In the genomic region with DNA sequence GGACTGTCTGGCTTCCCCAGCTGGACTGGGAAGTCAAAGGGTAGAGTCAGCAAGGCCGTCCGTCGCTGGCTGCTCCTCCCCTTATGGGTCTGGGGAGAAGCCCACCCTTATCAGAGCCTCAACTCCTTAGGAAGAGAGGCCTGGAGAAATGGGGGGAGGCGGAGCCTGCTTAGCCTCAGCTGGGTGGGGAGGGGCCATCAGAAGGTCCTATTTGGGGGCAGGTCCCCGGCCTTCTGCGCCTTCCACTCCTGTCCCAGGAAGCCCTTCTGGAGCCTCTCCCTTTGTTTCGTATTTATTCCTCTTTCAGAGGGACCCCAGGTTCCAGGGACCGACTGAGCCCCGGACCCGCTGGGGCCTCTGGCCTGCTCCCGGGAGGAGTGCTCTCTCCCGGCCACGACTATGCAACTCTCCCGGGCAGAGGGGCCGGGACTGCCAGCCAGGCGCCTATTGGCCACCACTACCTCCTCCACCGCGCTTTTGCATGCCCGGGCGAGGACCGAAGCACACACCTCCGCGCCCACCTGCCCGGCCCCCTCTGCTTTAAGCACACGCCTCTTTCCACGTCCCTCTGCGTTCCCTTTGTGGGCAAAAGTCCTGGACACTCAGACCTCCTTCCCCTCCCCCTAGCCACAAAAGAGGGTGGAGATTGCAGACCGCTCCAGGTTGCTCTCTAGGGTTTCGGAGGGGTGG, we compare ENCODE assay signal across 11 mouse cellular contexts. TPM values are rescaled to one million over a fixed set of nuclear protein-coding genes. Genes with fewer than 3 reads are reported as not detected.
DNase-seq lines count a peak whose midpoint lies in the region; ATAC-seq lines count a peak whose summit lies in the region.
"Had no signal": no experiment of that assay in that cellular context is flagged by ENCODE, and none has a peak within 500 bp of the region (broad histone marks: within the 10 kb centered on the region; RNA-seq: fewer than 3 reads in every experiment).

No protein-coding gene starts in this region.

- H3K4me3 ChIP-seq in heart, embryonic 14.5 days (ENCODE audit: control insufficient read depth in 1 of 2, insufficient read depth in 1 of 2, low read depth in 1 of 2, low read length in 2 of 2), result peak overlapping the region; percentile 5 to 17; a peak in 1 of 4 replicates
- no peak overlapping the region for H3K4me3 ChIP-seq in forebrain, embryonic 13.5 days
- H3K4me3 ChIP-seq in liver, embryonic 13.5 days (replicated peaks), result no peak overlapping the region

- 3% methylated on average over 29 of the region's 29 CpGs for WGBS in heart, embryonic 14.5 days
- WGBS in forebrain, embryonic 13.5 days, result 5% methylated on average over 29 of the region's 29 CpGs
- 7% methylated on average over 29 of the region's 29 CpGs for WGBS in liver, embryonic 13.5 days (ENCODE audit: insufficient replicate concordance)

- H3K4me2 ChIP-seq in heart, embryonic 14.5 days (ENCODE audit: low read length), result peak overlapping the region; percentile 52
- peak overlapping the region; percentile 21 for H3K4me2 ChIP-seq in forebrain, embryonic 13.5 days
- H3K4me2 ChIP-seq in liver, embryonic 13.5 days, result 0 out of 2 replicates have a peak overlapping the region, but pooled peaks have one; percentile 17

- DNase-seq in heart, postnatal 14 days, result no peak
- DNase-seq in ES-CJ7 (ENCODE audit: low read depth, low spot score), result peak; percentile 95
- no peak for DNase-seq in liver, embryonic 13.5 days
- no peak for DNase-seq in left cerebral cortex, adult 8-10 months (ENCODE audit: low spot score in 2 of 2)
- DNase-seq in thymus, postnatal 10 days (ENCODE audit: low spot score in 2 of 2), result no peak
- DNase-seq in left cerebral cortex, adult 11 months (ENCODE audit: low spot score), result no peak
- DNase-seq: adrenal gland, postnatal 36 days; layer of hippocampus, postnatal 36 days; thymus, postnatal 14 days had no signal

- H3K9me3 ChIP-seq in heart, embryonic 14.5 days (ENCODE audit: control insufficient read depth, low read length), result no peaks in the 10 kb centered on the region
- no peaks in the 10 kb centered on the region for H3K9me3 ChIP-seq in forebrain, embryonic 13.5 days (replicated peaks)
- no peaks in the 10 kb centered on the region for H3K9me3 ChIP-seq in liver, embryonic 13.5 days (replicated peaks)

- intact Hi-C loops in heart, postnatal 14 days (cut with DNase I), result no loop called here

- ATAC-seq in heart, embryonic 14.5 days (ENCODE audit: insufficient number of reproducible peaks, insufficient read depth, low FRiP score, low read depth), result no peak
- ATAC-seq in forebrain, embryonic 13.5 days, result 0 out of 2 replicates have a peak, but pooled peaks have one; percentile 6
- ATAC-seq in liver, embryonic 13.5 days (ENCODE audit: low read depth), result no peak

- H3K27ac ChIP-seq in heart, embryonic 14.5 days (replicated peaks in 1 of 2; ENCODE audit: control insufficient read depth in 1 of 2, insufficient read depth in 1 of 2, low read depth in 2 of 2, low read length in 2 of 2), result no peak overlapping the region
- peak overlapping the region; percentile 20; the same call in 1 of the 2 replicates for H3K27ac ChIP-seq in forebrain, embryonic 13.5 days
- no peak overlapping the region for H3K27ac ChIP-seq in liver, embryonic 13.5 days

- H3K4me1 ChIP-seq in heart, embryonic 14.5 days (ENCODE audit: control insufficient read depth in 2 of 2, insufficient read depth in 2 of 2, low read length in 2 of 2), result peaks cover 0 to 14% of the 10 kb centered on the region in 2 experiments; a peak in 3 of 4 replicates
- H3K4me1 ChIP-seq in forebrain, embryonic 13.5 days, result peaks cover 58% of the 10 kb centered on the region
- peaks cover 12% of the 10 kb centered on the region for H3K4me1 ChIP-seq in liver, embryonic 13.5 days (replicated peaks)

- peaks cover 66% of the 10 kb centered on the region for H3K27me3 ChIP-seq in heart, embryonic 14.5 days (ENCODE audit: control insufficient read depth, insufficient read depth, low read length)
- H3K27me3 ChIP-seq in forebrain, embryonic 13.5 days, result peaks cover 40% of the 10 kb centered on the region
- peaks cover 95% of the 10 kb centered on the region for H3K27me3 ChIP-seq in liver, embryonic 13.5 days

- no peak overlapping the region for H3K9ac ChIP-seq in heart, embryonic 14.5 days (ENCODE audit: low read length)
- H3K9ac ChIP-seq in forebrain, embryonic 13.5 days, result peak overlapping the region; percentile 31; the same call in 1 of the 2 replicates
- H3K9ac ChIP-seq in liver, embryonic 13.5 days, result no peak overlapping the region

- no peaks in the 10 kb centered on the region for H3K36me3 ChIP-seq in heart, embryonic 14.5 days (ENCODE audit: control insufficient read depth, insufficient read depth, low read length)
- H3K36me3 ChIP-seq in forebrain, embryonic 13.5 days (ENCODE audit: poor library complexity, severe bottlenecking), result peaks cover 25% of the 10 kb centered on the region
- no peaks in the 10 kb centered on the region for H3K36me3 ChIP-seq in liver, embryonic 13.5 days

RNA-seq across cellular contexts. Expression of a gene that starts 10.3 kb away (rescaled TPM):
- polyA plus RNA-seq in heart, embryonic 14.5 days (2014; fragmentation: Nextera tagmentation; extraction: Ambion mirVana), result 5.7 and 6.1 TPM in 2 replicates
- 10 to 100 TPM in 1 of 2 experiments, 1 to 10 TPM in 1; 9.8 to 11.9 TPM for total RNA-seq in heart, postnatal 14 days (2021)
- 10.3 and 10.7 TPM in 2 replicates for polyA plus RNA-seq in forebrain, embryonic 13.5 days (2015; fragmentation: Nextera tagmentation; extraction: Ambion mirVana)
- polyA plus RNA-seq in liver, embryonic 13.5 days (2015; fragmentation: Nextera tagmentation; extraction: Ambion mirVana), result 17.2 and 17.9 TPM in 2 replicates
- 100 to 1,000 TPM in 1 of 4 experiments, 10 to 100 TPM in 3; 84.6 to 103 (median 91.5) TPM for total RNA-seq in left cerebral cortex, adult 8-10 months (2022)

RNA-seq across cellular contexts. Expression of a gene that starts 13.7 kb away (rescaled TPM):
- not detected in 2 replicates for polyA plus RNA-seq in heart, embryonic 14.5 days (2014; fragmentation: Nextera tagmentation; extraction: Ambion mirVana)
- total RNA-seq in heart, postnatal 14 days (2021), result not detected
- 17.5 and 19.9 TPM in 2 replicates for polyA plus RNA-seq in forebrain, embryonic 13.5 days (2015; fragmentation: Nextera tagmentation; extraction: Ambion mirVana)
- not detected in 2 replicates for polyA plus RNA-seq in liver, embryonic 13.5 days (2015; fragmentation: Nextera tagmentation; extraction: Ambion mirVana)
- 10 to 100 TPM; 17.9 to 22.5 (median 20.4) TPM for total RNA-seq in left cerebral cortex, adult 8-10 months (2022)

RNA-seq across cellular contexts. Expression of a gene that starts 48.4 kb away (rescaled TPM):
- 16.0 and 19.5 TPM in 2 replicates for polyA plus RNA-seq in heart, embryonic 14.5 days (2014; fragmentation: Nextera tagmentation; extraction: Ambion mirVana)
- 10 to 100 TPM; 40.0 to 43.0 TPM for total RNA-seq in heart, postnatal 14 days (2021)
- 1.4 and 1.8 TPM in 2 replicates for polyA plus RNA-seq in forebrain, embryonic 13.5 days (2015; fragmentation: Nextera tagmentation; extraction: Ambion mirVana)
- polyA plus RNA-seq in liver, embryonic 13.5 days (2015; fragmentation: Nextera tagmentation; extraction: Ambion mirVana), result 0.27 and 0.33 TPM in 2 replicates
- 1 to 10 TPM in 2 of 4 experiments, under 1 TPM in 2; 0.91 to 1.5 (median 1.0) TPM for total RNA-seq in left cerebral cortex, adult 8-10 months (2022)

Comparison
In these comparisons a context has a peak if more than half of its experiments do, and no peak if none do; other contexts are left out.
1. H3K4me3 ChIP-seq: peak in heart, embryonic 14.5 days (2 of 2); none in forebrain, embryonic 13.5 days (single experiment) and liver, embryonic 13.5 days (single experiment).
2. RNA of a gene that starts 13.7 kb away (polyA plus RNA-seq): 17.5 to 19.9 TPM in forebrain, embryonic 13.5 days; not detected in heart, embryonic 14.5 days and not detected in liver, embryonic 13.5 days; every median in the first group is over 10 times any median in the second.
3. Peak in every context shown above with its lines, with median percentiles within 50 percentile points of each other: H3K4me2 ChIP-seq.